Mouse (Mus musculus) midbrain, postnatal 0 days (tissue): ENCODE results near the gene Cotl1. TPM values are rescaled to one million over a fixed set of nuclear protein-coding genes. Genes with fewer than 3 reads are reported as not detected.
A peak's percentile ranks its signal among the peaks of the same experiment; 100 is the strongest.

Experiments used
- ATAC-seq: fragments of 200-750 bp; cut with Nextera tagmentation; 2 replicates; pipeline ENCODE4 v1.8.0; 2017; ENCODE audit warnings: moderate number of reproducible peaks, mild to moderate bottlenecking, moderate TSS enrichment, moderate library complexity; ENCODE audit not compliant: low FRiP score
- DNase-seq: peaks from one replicate; pipeline ENCODE4 v3.0.0-alpha.2; 2015; ENCODE audit warnings: low spot score
- H3K27ac ChIP-seq: fragments of 300-500 bp; sonication (generic); 2 replicates; pipeline ENCODE4 v1.5.1; 2014; ENCODE audit warnings: low read depth, mild to moderate bottlenecking, low read length, mixed read lengths
- H3K27me3 ChIP-seq: fragments of 300-500 bp; sonication (generic); 2 replicates; pipeline ENCODE4 v1.6.1; 2014; ENCODE audit warnings: low read length, control low read depth, mixed read lengths; ENCODE audit not compliant: insufficient read depth
- H3K36me3 ChIP-seq: fragments of 300-500 bp; sonication (generic); 2 replicates; pipeline ENCODE4 v1.6.1; 2014; ENCODE audit warnings: low read length, control low read depth, mixed read lengths; ENCODE audit not compliant: insufficient read depth
- H3K4me1 ChIP-seq: fragments of 300-500 bp; sonication (generic); 2 replicates; pipeline ENCODE4 v1.6.1; 2014; ENCODE audit warnings: mild to moderate bottlenecking, control low read depth, antibody characterized with exemption, low read length, mixed read lengths; ENCODE audit not compliant: insufficient read depth
- H3K4me2 ChIP-seq: fragments of 300-500 bp; sonication (generic); 2 replicates; pipeline ENCODE4 v1.6.1; 2014; ENCODE audit warnings: low read depth, mild to moderate bottlenecking, low read length, mixed read lengths; ENCODE audit not compliant: poor library complexity, severe bottlenecking
- H3K4me3 ChIP-seq: fragments of 300-500 bp; sonication (generic); 2 replicates; pipeline ENCODE4 v1.5.1; 2014; ENCODE audit warnings: low read depth, mild to moderate bottlenecking, low read length, moderate library complexity
- H3K9ac ChIP-seq: fragments of 300-500 bp; sonication (generic); replicated peaks from 2 replicates; pipeline ENCODE4 v1.6.1; 2014; ENCODE audit warnings: mild to moderate bottlenecking, low read length, moderate library complexity, mixed read lengths; ENCODE audit not compliant: poor library complexity, severe bottlenecking
- H3K9me3 ChIP-seq: fragments of 300-500 bp; sonication (generic); 2 replicates; pipeline ENCODE4 v1.6.1; 2016; ENCODE audit warnings: low read length, control low read depth
- CTCF ChIP-seq: IDR thresholded peaks from 2 replicates; pipeline ENCODE4 v1.5.1; 2016; ENCODE audit warnings: antibody characterized with exemption, mild to moderate bottlenecking
- WGBS: fragments of 180-500 bp; shearing (Covaris S2); extraction: QIAGEN DNeasy Blood & Tissue Kit; methylation state at CpG from one replicate; pipeline ENCODE4 v1.1.7; 2014; 5-methylcytosine and 5-hydroxymethylcytosine counted together
- polyA plus RNA-seq: library from polyadenylated mRNA; unstranded; fragments of >200 nt; fragmentation: Nextera tagmentation; extraction: Ambion mirVana; gene quantifications from 2 replicates; pipeline ENCODE4 v1.2.1, GENCODE M21; 2015
- total RNA-seq: library from RNA; depleted of rRNA; stranded (reverse); fragments of >200 nt; gene quantifications from 2 replicates; pipeline ENCODE4 v1.2.3, GENCODE M21; 2014

Gene Cotl1
- total and polyA plus RNA-seq, 2 experiments from 2014 or later = 112 to 223 TPM

DNA sequence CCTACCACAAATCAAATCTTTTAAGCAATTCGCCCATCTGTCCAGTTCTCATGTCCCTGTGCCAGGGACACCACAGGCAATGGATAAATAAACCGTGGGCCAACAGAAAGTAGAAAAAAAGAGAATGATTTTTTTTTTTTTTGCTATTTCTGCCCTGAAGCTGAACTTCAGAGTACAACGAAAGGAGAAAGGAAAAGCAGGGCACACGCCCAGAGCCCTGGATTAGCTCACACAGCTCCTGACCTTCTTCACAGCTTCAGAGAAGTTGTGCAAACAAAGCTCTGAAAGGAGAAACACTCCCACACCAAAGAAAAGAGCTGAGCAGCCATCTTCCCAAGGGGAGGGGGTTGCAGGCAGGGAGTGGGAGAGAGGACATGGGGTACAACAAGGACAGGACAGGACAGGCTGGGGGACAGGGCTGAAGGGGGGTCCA, 12.6 kb downstream of the Cotl1 start:
- DNase-seq (no peak), ATAC-seq (no peak)
- no peak overlapping the region for H3K27ac ChIP-seq
- no peak overlapping the region for H3K9ac ChIP-seq
- WGBS = 40% methylated on average over 4 of the region's 4 CpGs
- no peak overlapping the region for H3K4me3 ChIP-seq
- no peaks in the 10 kb centered on the region for H3K9me3 ChIP-seq
- peaks cover 7% of the 10 kb centered on the region; the same call in 1 of the 2 replicates for H3K36me3 ChIP-seq
- TF ChIP-seq CTCF = no peak
- H3K4me2 ChIP-seq = no peak overlapping the region
- no peaks in the 10 kb centered on the region for H3K27me3 ChIP-seq
- H3K4me1 ChIP-seq = peaks cover 37% of the 10 kb centered on the region

DNA sequence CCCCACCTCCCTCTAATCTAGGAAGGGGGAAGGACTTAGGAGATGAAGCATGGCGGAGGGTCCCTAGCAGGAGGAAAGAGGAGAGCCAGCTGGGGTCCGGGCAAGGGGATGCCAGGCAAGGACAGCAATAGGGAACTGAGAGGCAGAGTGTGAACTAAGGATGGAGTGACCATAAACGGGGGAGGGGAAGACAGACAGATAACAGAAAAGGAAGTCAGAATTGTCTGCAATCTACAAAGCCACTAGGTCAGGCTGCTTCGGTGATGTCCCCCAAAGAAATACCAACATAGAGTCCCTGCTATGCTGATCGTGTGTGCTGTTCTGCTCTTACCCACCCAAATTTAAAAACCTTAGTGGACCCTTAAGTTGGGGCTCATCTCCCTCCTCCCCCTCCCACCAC, 13.4 kb downstream of the Cotl1 start:
- Histone ChIP-seq H3K27me3 (no peaks in the 10 kb centered on the region), H3K27ac (no peak overlapping the region), H3K4me1 (peaks cover 31% of the 10 kb centered on the region), H3K9me3 (no peaks in the 10 kb centered on the region), H3K4me3 (no peak overlapping the region), H3K4me2 (no peak overlapping the region), H3K9ac (no peak overlapping the region), H3K36me3 (peaks cover 13% of the 10 kb centered on the region)
- ATAC-seq = no peak
- 80% methylated on average over 5 of the region's 5 CpGs for WGBS
- TF ChIP-seq CTCF = no peak
- DNase-seq = no peak

DNA sequence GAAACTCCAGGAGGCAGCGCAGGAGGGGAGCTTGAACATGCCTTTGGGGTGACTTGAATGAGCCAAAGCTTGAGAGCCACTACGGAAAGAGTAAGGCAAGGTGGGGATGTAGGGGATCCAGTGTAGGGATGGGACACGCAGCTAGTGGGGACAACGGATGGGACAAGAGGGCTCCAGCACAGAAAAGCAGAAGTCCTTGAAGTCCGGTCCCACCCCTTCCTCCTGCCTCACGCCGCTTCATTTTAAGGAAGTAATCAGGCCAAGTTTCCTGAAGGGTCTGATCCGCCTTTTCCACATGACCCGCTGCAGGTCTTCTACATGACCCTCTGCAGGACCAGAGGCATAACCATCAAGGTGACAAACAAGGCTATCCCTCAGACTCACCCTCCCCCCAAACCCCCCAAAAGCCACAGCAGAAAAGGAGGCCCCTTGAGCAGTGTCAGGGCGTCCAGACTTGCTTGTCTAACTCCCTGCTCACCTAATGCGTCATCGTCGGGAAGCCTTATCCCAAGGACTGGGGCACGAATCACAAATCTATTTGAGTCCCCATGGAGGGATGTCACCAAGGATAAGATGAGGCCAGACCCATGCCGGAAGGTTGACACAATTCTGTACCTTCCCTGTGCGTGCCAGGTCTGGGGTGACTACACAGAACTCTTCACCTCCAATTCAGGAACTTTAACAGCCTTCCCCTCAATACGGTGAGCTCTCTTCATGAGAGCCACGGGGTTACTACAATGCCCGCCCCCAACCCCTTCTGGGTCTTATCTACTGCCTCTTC, 14.2 kb downstream of the Cotl1 start:
- peaks cover 23% of the 10 kb centered on the region for H3K4me1 ChIP-seq
- no peak overlapping the region for H3K4me2 ChIP-seq
- DNase-seq = no peak
- no peak overlapping the region for H3K4me3 ChIP-seq
- TF ChIP-seq CTCF = no peak
- H3K36me3 ChIP-seq = peaks cover 13% of the 10 kb centered on the region
- H3K27ac ChIP-seq = no peak overlapping the region
- WGBS = 88% methylated on average over 19 of the region's 19 CpGs
- ATAC-seq = no peak
- no peaks in the 10 kb centered on the region for H3K27me3 ChIP-seq
- no peak overlapping the region for H3K9ac ChIP-seq
- H3K9me3 ChIP-seq = no peaks in the 10 kb centered on the region

DNA sequence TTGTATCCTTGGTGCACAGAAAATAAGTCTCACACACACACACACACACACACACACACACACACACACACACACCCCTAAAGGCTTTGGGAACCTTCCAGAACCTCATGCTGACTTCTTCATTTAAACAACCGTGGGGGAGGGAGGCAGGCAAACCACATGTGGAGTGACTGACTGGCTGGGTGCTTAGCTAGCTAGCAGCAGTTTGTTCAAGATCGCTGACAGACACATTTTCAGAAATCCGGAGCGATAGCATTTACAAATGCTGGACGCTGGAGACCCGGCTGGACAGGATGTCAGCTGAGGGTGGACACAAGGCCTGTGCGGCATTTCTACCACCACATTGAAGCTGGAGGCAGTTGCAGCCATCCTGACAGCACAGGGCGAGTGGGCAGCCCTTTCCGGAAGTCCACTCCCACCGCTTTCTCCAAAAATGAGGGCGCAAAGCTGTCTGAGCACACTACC, 15.5 kb downstream of the Cotl1 start:
- TF ChIP-seq CTCF = no peak
- Histone ChIP-seq H3K4me2 (no peak overlapping the region), H3K9ac (no peak overlapping the region), H3K27me3 (no peaks in the 10 kb centered on the region), H3K4me3 (no peak overlapping the region), H3K27ac (no peak overlapping the region), H3K9me3 (no peaks in the 10 kb centered on the region), H3K36me3 (peaks cover 18% of the 10 kb centered on the region), H3K4me1 (peaks cover 14% of the 10 kb centered on the region)
- WGBS = 67% methylated on average over 11 of the region's 11 CpGs
- no peak for ATAC-seq
- peak; percentile 51 for DNase-seq

DNA sequence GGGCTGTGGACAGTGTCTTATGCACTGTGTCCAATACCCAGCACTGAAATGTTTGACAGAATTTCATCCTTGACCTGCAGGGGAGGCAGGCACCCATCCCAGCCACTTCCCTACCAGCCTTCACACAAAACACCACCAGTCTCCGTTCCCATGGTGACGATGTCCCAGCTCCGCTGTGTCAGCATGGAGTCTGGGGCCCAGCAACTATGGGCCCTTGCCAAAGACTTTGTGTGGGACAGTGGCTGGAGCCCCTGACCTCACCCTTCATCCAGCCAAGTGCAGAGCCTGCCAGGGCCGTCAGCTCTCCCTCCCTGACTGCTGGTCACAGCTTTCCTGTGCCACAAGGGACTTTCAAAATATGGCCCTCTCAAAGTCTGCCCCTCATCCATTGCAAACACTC, 16.2 kb downstream of the Cotl1 start:
- H3K4me1 ChIP-seq = peaks cover 6% of the 10 kb centered on the region; the same call in 1 of the 2 replicates
- peak; percentile 78 for DNase-seq
- peak; percentile 68 for ATAC-seq
- H3K4me2 ChIP-seq = no peak overlapping the region
- no peak overlapping the region for H3K27ac ChIP-seq
- WGBS = 29% methylated on average over 4 of the region's 4 CpGs
- H3K27me3 ChIP-seq = no peaks in the 10 kb centered on the region
- H3K9ac ChIP-seq = no peak overlapping the region
- no peak for TF ChIP-seq CTCF
- H3K4me3 ChIP-seq = no peak overlapping the region
- no peaks in the 10 kb centered on the region for H3K9me3 ChIP-seq
- peaks cover 18% of the 10 kb centered on the region for H3K36me3 ChIP-seq

DNA sequence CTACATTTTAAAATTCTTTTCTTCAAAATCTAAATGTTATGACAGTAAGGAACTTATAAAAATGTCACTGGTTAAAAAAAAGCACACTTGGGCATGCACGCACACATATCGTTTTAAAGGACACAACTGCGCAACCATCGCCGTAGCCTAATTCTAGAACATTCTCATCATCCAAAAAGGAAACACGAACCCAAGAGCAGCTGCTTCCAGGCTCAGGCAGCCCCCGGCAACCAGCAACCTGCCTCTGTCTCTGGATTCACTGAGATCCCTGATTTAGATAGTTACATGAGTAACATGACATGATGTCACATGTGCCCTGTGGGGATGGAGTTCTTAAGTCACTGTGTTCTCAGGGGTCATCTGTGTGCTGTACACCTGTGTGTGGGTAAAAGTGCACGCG, 17.1 kb downstream of the Cotl1 start:
- peaks cover 21% of the 10 kb centered on the region for H3K36me3 ChIP-seq
- no peak overlapping the region for H3K4me2 ChIP-seq
- TF ChIP-seq CTCF = no peak
- H3K4me3 ChIP-seq = no peak overlapping the region
- H3K27ac ChIP-seq = no peak overlapping the region
- no peaks in the 10 kb centered on the region for H3K9me3 ChIP-seq
- no peaks in the 10 kb centered on the region for H3K27me3 ChIP-seq
- ATAC-seq (no peak), DNase-seq (no peak)
- H3K4me1 ChIP-seq = peaks cover 1% of the 10 kb centered on the region; the same call in 1 of the 2 replicates
- no peak overlapping the region for H3K9ac ChIP-seq
- WGBS = 94% methylated on average over 9 of the region's 9 CpGs
